Mouse (Mus musculus) kidney, adult 11 months (tissue): ENCODE data around the gene Sgpp2.
A peak's percentile ranks its signal among the peaks of the same experiment; 100 is the strongest.

Source experiments
- DNase-seq: peaks from one replicate; pipeline ENCODE4 v3.0.0; 2022

The Sgpp2 gene

DNA sequence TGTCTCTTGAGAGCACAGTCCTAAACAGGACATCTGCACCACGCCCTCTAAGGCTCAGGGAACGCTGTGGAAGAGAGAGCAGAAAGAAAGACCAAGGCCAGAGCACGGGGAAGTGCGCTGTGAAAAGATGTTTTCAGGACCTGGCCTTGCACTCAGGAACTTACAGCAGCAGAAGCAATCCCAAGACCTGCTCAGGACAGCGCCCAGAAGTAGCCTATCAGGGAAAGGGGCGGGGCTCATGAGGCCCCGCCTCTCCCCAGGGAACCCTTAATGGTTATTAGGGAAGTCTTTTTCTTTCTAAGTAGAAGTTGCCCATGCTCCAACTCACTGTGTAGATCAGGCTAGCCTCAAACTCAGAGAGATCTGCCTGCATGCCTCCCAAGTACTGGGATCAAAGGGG is 102.5 kb downstream of the Sgpp2 start:
- DNase-seq, result no peak

DNA sequence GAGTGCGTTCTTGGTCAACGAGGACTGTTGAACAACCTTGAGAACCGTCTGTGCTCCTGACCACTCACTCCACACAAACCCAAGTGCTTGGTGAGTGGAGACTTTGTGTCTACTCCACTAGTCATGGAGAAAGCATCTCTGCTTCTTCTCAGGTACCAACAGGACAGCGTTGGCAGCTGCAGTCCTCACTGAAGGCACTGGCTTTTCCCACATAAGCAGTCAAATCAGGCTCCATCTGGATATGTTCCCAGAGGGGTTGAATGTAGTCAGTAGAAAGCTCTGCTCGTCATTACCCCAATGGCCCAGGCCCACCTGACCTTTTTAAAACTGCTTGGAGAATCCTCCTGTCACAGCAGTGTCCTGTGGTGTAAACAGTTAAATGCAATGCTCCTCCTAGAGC is 104.3 kb downstream of the Sgpp2 start:
- no peak for DNase-seq

DNA sequence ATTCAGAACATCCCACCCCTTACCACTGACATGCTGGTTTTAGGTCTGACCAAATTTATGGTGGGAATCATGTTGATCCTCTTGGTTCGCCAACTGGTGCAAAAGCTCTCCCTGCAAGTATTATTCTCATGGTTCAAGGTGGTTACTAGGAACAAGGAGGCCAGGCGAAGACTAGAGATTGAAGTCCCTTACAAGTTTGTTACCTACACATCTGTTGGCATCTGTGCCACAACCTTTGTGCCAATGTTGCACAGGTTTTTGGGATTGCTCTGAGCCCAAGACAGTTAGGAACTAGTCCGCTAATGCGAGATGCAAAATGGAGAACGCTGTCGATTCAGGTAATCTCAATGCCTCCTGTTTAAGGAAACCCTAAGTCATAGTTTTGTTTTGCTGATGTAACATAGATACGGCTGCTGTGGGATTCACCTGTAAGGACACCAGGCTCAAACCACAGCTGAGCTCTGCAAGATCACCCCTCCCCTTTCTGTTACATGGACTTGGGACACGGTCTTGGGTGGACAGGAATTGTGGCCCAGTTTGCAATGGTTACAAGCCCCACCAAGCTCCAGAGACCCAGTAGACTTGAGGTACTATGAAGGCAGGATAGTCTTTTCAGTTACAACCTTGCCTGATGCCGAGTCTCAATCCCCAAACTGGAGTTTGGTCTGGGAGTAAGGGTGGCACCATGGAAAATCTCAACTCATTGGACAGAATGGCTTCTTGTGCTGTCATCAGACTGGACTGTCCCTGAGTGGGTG is 107.2 kb downstream of the Sgpp2 start:
- no peak for DNase-seq

DNA sequence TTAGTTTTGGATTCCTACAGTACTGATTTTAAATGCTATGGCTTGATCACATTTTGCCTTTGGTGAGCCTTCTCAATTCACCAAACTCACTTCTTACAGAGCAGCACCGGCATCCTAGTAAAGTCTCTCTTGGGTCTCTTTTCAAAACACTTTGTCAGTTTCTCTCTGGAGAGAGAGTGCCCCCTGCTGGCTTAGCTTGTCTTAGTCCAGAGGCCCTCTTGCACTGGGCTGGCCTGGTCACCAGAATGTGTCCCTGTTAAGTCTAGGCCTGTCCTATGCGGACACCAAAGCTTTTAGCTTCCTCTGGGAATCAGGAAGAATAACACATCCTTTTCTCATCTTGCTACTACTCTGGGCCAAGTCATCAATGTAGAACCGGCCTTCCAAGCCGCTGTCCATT is 109.4 kb downstream of the Sgpp2 start:
- peak; percentile 54 for DNase-seq

DNA sequence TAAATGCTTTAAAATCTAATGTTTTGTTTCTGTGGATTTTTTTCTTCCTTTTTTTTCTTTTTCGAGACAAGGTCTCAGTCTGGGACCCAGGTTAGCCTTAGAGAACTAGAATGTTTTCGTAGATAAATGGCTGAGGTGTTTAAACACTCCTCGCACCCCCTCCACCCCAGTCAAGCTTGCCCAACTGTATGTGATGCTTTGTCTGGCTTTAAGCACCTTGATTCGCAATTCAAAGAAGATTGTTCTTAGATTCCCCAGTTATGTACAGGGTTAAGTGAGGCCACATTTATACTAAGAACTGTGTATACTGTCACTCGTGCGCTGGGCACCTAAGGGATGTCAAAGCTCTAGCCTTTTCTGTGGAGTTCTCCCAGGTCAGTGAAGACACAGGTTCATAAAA is 110.1 kb downstream of the Sgpp2 start:
- DNase-seq, result no peak

DNA sequence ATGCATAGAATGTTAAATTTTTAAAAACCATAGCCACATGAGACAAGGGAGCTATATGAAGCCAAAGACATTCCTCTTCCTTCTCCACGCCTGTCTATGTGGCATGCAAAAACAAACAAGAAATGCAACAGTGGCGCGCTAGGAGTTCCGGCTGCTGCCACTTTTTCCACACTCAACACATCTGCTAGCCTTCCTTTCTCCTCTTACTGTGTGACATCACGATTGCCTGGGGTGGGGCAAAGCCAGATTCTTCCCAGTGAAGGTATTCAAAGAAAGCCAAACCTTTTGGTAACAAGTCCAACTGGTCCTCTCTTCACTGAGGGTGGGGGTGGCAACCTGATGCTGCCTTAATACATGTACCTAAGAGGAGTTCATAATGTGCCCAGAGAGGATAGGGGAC is 111.6 kb downstream of the Sgpp2 start:
- no peak for DNase-seq

DNA sequence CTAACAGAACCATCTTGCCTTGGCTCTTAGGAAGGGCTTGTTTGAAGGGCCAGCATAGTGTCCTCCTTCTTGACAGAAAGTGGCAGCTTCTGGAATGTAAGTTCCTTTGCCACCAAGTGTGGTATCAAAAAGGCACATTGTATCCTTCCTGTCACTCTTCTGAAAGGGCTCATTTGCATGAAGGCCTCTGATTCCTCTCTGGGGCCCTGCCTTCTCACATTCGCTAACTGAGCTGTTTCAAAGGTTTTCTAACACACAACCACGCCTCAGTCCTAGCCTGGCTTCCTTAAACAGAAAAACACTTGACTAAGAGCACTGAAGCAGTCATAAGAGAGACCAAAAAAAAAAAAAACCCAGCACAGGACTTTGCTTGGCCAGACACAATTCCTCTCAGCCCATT is 112.4 kb downstream of the Sgpp2 start:
- no peak for DNase-seq

DNA sequence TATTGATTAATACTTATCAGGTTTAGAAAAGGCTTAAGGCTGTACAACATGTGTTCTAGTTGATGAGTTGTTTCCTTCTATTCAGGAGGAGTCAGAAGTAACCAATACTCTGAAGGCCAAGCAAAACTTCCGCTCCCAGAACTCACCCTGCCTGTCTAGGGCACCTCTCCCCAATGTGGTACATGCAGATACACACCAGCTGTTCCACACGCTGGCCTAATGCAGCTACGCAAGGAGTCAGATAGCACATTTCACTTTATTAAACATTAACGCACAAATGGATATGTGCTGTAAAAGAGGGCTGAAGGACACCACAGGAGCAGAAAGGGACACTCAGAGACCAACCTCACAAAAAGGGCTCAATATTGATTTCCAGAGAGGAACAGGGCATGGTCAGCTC is 114.7 kb downstream of the Sgpp2 start:
- no peak for DNase-seq

DNA sequence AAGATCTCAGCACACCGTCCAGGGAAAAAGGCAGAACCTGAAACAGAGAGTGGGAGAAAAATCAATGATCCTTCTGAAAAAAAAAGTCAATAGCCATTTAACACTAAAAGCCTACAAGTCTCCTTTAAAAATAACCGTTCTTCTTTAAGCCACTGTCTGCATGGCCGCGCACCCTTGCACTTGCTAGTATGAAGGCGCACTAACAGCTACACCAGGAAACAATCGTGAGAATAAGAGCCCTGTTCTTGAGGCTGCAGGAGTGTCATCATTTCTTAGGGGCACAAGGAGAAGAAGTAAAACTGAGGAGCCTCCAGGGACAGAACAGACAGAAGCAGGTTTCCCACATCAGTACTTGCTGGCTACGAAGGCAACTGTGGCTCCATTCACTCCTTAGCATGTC is 115.2 kb downstream of the Sgpp2 start:
- DNase-seq, result no peak

DNA sequence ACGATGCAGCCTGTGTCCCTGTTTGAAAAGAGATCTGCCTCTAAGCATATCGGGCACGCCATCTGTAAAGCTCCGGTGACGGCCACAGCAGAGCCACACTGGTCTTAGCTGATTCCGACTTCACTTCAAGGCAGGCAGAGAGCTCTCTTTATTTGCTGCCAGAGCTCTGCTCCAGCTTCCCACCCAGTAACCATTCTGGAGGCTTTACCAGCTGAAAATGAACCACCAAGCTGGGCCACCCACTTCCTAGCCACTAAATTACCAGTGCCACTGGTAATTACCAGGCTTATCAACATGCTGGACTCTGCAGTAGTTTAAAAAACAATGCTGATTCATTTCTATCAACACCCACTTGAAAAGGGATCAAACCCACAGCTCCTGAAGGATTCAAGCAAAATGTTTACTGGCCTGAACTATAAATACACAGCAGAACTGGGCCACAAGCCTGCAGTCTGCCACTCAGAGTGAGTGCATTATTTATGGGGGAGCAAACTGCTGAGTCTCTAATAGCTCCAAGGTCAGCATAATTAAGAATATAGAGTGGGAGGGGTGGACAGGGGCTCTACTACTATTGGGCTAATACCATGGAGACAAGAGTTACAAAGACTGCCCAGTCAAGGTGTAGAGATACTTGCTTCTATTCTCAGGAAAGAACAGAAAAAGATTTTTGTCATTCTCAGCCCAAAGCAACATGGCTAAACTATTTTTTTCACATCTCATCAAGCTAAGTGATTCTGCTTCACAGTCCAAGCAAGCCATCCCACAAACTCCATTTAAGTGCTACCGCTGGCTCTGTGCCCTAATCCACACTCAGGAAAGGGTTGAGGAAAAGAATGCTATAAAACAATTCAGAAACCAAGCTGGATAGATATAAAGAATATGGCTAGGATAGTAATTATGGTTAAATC is 115.9 kb downstream of the Sgpp2 start:
- DNase-seq, result no peak

DNA sequence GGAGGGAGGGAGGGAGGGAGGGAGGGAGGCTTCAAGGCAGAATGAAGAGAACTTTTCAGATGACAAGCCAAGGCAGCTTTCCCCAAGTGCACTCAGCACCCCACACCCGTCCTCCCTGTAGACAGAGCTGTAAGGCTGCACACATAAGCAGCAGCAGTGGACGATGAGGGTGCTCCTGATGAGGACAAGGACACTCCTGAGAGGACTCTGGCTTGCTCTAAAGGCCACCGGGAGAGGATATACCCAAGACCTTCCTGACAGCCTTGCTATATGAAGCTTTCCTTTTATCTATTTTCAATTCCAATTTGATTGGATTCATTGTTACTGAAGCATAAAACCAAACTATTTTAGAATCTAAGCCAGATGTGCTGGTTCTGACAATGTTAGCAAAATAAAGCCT is 116.7 kb downstream of the Sgpp2 start:
- no peak for DNase-seq

DNA sequence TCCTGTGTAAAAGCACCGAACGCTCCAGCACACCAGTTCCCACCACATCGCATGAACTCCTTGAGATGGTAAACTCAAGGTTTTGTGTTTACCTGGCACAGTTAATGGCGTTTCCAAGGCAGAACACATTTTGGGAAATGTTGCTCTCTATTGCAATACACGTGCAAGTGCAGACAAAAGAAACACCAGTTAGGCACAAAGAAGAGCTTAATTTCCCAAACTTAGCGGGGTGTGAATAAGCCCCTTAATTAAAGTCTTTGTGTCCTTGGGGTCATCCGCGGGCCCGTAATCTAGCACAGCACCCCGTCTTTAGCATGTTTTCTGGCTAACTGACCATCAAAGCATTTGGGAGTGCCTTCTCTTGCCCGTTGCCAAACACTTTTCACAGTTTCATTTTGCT is 118.7 kb downstream of the Sgpp2 start:
- DNase-seq, result peak; percentile 0

DNA sequence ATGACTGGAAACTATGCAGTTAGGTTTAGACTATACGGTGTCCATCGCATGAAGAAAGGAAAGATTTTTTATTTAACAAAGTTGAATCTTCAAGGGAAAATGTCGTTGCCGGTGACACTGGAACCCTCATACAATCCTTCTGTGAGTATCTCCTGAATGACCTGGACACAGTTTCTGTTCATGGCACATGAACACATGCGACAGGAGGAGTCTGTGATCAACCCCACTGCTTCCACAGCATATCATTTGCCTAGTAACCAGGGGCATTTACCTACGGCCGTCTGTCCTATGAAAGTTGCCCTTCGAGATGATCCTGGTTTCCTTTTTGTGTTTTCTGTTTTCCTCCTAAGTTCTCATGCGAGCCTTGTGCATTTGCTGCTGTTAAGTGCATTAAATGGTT is 123.3 kb downstream of the Sgpp2 start:
- DNase-seq, result no peak

DNA sequence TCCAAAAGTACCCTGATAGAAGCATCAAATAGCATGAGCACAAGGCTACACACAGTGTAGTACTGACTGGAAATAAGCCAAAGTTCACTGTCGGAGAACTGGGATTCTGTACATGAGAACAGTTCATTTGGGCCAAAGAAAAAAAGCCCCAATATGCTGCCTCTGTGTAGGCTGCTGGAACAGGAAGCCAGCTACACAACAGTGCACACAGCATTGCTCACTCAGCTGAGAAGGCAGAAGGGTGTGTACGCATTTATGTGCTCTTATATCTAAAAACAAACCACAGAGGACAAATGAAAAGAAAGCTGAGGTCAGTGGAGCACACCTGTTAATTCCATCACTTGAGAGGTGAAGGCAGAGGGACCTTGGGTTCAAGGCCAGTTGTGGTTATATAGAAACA is 125.8 kb downstream of the Sgpp2 start:
- no peak for DNase-seq

DNA sequence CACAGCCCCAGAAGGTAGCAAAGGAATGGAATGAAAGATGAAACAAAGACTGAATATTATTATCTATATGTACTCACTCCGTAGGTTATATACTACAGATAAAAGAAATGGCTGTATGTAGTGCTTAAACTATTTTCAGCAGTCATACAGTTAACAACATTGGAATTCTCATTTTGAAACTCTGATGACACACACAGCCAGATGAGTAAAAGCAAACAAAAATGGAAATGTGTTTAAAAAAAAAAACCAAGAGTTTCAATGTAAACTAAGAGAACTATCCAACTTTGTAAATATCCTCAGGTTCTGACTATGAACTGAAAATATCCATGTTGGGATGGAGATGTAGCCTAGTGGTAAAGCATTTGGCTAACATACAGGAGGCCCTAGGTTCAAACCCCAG is 126.3 kb downstream of the Sgpp2 start:
- DNase-seq, result no peak

DNA sequence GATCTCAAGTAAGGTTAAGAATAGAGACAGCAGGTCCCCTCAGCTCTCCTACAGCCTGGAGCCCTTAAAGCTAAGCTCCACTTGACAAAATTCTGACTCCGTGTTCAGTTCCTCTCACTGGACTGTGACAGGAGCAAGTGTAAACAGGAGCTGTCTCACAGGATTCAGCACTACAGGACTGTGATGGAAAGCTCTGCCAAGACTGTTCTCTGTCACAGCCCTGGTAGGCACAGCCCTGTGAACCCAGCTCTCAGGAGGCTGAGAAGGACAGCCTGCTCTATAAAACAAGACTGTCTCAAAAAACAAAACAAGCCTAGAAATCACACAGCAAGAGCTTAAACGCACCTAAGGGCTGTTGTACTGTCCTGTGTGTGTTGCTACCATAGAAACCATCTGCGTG is 127.0 kb downstream of the Sgpp2 start:
- no peak for DNase-seq

DNA sequence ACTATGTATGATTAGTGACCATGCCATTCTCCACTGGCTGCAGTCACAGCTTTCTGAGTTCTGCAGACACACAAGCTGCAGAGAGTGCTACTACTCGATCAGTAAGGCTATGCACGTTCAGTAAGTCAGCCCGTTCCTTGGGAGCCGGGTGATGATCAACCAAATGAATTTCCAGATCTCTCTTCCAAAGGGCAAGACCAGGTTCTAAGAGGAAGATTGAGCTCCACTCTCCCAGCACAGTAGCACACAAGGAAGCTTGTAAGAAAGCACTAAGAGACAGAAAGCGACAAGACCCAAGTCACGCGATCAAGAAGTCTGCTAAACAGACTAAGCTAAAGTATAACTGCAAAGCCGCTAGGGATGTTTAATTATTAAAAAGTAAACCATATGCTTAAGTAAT is 130.6 kb downstream of the Sgpp2 start:
- peak; percentile 78 for DNase-seq

DNA sequence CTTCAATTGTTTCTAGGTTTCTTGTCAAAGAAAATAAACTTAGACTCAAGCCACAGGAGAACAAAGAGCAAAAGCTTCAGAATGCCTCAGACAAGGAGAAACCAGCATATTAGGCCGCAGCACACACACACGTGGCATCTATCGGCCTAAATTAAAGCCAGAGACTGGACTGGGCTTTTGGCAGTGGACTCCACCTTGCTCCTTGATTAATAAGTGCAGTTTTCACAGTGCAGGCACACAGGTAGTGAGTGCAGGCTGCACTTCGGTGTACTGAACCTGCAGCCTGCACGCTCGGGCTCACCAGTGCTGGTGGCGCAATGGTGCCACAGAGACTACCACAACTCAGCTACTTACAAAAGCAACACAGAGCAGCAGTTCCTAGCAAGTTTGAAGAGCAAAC is 132.9 kb downstream of the Sgpp2 start:
- DNase-seq, result no peak

DNA sequence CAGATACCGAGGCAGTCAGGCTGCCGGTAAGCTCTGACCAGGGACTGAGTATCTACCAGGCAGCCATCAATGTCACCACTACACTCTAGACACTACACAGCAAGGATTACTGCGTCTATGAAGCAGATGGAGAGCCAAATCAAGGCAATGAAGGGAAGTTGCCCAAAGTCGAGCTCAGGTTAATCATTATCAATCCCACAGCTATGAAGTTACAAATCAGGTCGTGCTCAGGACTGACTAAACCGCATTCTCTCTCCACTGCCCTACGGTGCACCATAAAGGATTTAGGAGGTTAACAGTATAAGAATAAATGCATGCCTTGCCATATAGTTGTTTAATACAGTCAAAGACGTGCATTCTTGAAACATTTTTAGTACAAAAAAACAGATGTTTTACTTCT is 136.1 kb downstream of the Sgpp2 start:
- peak; percentile 42 for DNase-seq

DNA sequence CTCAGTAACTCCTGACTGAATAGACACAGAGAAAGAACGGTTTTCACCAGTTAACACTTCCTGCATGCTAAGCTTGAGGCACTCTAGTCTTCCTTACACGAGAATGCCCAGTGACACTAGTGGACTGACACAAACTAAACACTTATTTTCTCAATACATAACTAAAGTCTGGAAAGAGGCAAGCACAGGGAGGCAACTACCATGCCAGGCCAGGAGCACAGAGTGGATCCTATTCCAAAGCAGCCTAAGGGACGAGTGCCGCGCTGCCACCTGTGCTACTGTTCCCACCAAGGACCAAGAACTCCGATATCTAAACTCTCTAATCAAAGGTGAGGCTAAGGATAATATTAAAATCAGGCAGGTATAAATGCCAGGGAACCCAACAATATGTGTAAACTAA is 136.6 kb downstream of the Sgpp2 start:
- DNase-seq, result no peak

DNA sequence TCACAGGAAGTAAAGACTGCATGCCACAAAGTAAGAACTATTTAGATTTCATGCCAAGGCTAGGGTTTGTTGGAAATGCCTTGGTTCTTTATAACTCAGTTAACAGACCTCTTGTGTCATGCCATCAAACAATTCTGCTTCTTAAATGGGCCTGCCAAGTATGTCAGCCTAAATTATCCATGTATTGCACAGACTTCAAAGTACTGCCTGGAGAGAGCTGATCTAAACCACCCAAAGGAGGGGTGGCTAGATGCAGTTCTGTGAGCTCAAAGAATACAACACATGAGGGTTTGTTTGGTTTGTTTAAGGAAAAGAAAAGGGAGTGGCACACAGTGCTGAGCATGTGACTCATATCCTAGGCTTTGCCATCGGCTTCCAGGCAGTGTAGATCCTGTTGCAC is 137.9 kb downstream of the Sgpp2 start:
- no peak for DNase-seq

DNA sequence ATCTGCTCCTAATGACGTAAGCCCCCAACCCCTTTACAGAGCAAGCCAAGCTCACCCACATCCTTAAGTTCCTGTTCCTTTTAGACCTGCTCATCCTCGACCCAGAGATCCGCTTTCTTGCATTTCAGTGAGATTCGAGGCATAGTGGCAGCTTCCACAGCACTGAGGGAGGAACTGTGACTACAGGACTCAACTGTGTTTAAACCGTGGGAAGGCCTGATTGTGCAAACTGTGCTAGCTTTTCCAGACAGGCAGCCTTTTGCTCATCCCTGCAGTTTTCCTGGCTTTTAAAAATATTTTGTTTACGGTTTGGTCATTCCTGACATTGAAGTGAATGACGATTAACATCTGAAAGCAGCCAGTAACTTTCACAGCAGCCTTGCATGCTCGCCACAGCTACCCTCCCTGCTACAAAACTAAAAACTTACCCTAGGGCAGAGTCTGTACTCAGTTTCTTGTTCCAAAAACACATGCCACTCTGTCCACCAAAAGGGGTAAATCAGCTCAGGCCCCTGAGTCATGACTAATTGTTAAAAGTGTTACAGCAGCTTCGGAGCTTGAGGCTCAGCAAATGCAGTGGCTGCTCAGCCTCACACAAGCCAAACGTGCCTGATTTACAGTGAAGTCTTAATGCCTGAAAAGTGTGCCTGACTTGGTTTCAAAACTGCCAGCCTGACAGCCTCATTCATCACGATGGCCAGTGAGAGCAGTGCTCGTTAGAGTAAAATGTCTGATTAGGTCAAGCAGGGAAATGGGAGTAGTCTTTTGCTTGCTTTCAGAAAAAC is 141.1 kb downstream of the Sgpp2 start:
- DNase-seq, result no peak

DNA sequence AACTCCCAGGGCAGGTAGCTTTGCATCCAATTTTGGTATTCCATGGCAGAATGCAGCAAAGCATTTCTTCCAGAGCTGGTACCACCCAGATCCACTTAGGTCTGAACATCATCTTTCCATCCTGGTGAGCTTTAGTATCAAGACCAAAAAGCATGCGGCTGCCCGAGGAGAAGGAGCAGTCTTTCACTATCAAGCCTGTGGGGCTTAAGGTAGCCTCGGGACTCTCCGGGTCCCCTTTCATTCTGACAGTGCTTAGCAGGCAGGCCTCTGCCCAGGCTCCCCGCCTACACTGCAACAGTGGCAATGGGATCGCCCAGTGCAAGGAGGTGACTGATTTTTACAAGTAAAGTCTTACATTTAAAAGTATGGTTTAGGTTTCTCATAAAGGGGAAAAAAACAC is 142.4 kb downstream of the Sgpp2 start:
- no peak for DNase-seq

DNA sequence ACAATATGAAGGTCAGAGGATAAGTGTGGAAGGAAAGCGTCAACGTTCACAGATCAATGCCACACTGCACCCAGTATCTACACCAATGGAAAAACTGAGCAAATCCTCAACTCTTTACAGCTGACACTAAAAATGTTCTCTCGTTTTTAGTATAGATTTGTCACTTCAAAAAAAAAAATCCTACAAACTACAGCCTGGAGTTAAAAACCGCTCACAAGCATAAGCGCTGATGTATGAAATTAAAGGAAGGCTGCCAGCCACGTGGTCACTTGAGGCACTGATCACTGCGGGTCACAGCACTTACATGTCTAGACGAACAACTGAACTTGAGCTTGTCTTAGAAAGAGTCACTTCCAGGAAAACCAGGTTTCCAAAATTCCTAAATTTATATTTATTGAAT is 143.7 kb downstream of the Sgpp2 start:
- no peak for DNase-seq
